Mouse (Mus musculus) forebrain, embryonic 11.5 days (tissue): ENCODE results near the gene Gpr137. TPM values are rescaled to one million over a fixed set of nuclear protein-coding genes. Genes with fewer than 3 reads are reported as not detected.
"Not testable (repeated sequence)": the region's sequence is repeated elsewhere in the genome, so short reads cannot be mapped to it uniquely, and the experiment has no call there.

Experiments used
- ATAC-seq: fragments of 200-750 bp; cut with Nextera tagmentation; replicated peaks from 2 replicates; pipeline ENCODE4 v1.8.0; 2017; ENCODE audit warnings: moderate TSS enrichment; ENCODE audit not compliant: low FRiP score
- DNase-seq: peaks from one replicate; pipeline ENCODE4 v3.0.0-alpha.2; 2017; ENCODE audit warnings: low spot score
- H3K27ac ChIP-seq: fragments of 300-500 bp; sonication (generic); 2 replicates; pipeline ENCODE4 v1.5.1; 2014; ENCODE audit warnings: low read depth, low read length
- H3K27me3 ChIP-seq: fragments of 300-500 bp; sonication (generic); 2 replicates; pipeline ENCODE4 v1.6.1; 2014; ENCODE audit warnings: mild to moderate bottlenecking, low read length, mixed read lengths; ENCODE audit not compliant: control insufficient read depth, insufficient read depth
- H3K36me3 ChIP-seq: fragments of 300-500 bp; sonication (generic); 2 replicates; pipeline ENCODE4 v1.6.1; 2014; ENCODE audit warnings: mild to moderate bottlenecking, low read length, moderate library complexity, mixed read lengths; ENCODE audit not compliant: control insufficient read depth, insufficient read depth
- H3K4me1 ChIP-seq: fragments of 300-500 bp; sonication (generic); replicated peaks from 2 replicates; pipeline ENCODE4 v1.6.1; 2014; ENCODE audit warnings: low read length, mixed read lengths; ENCODE audit not compliant: control insufficient read depth, insufficient read depth
- H3K4me2 ChIP-seq: fragments of 300-500 bp; sonication (generic); 2 replicates; pipeline ENCODE4 v1.6.1; 2014; ENCODE audit warnings: low read depth, mild to moderate bottlenecking, low read length, moderate library complexity, mixed read lengths; ENCODE audit not compliant: severe bottlenecking
- H3K4me3 ChIP-seq: fragments of 300-500 bp; sonication (generic); 2 replicates; pipeline ENCODE4 v1.5.1; 2014; ENCODE audit warnings: low read depth, low read length
- H3K9ac ChIP-seq: fragments of 300-500 bp; sonication (generic); 2 replicates; pipeline ENCODE4 v1.6.1; 2014; ENCODE audit warnings: low read length
- H3K9me3 ChIP-seq: fragments of 300-500 bp; sonication (generic); 2 replicates; pipeline ENCODE4 v1.6.1; 2016; ENCODE audit warnings: low read length, mixed read lengths; ENCODE audit not compliant: control insufficient read depth
- WGBS: fragments of 180-500 bp; shearing (Covaris S2); extraction: QIAGEN DNeasy Blood & Tissue Kit; methylation state at CpG from one replicate; pipeline ENCODE4 v1.1.7; 2014; 5-methylcytosine and 5-hydroxymethylcytosine counted together
- microRNA-seq: library from miRNA; unstranded; fragments of <30 nt; microRNA quantifications from one replicate; pipeline ENCODE4, GENCODE M21; 2016; ENCODE audit not compliant: insufficient number of aligned reads
- polyA plus RNA-seq: library from polyadenylated mRNA; unstranded; fragments of >200 nt; fragmentation: Nextera tagmentation; extraction: Ambion mirVana; gene quantifications from 2 replicates; pipeline ENCODE4 v1.2.1, GENCODE M21; 2014

Gpr137 gene
- polyA plus RNA-seq, 1 experiment from 2014 or later, result 32.7 TPM

- not testable (repeated sequence) for H3K4me2 ChIP-seq, H3K36me3 ChIP-seq, H3K4me3 ChIP-seq, H3K27ac ChIP-seq, ATAC-seq, H3K9ac ChIP-seq, H3K27me3 ChIP-seq, H3K9me3 ChIP-seq, H3K4me1 ChIP-seq
- peak; percentile 20 for DNase-seq
- WGBS, result 89% methylated on average over 18 of the region's 18 CpGs
Measured at GRCm38 (mm10) chr19:6895608-6896305, 46.5 kb downstream of the Gpr137 start.

- H3K4me2 ChIP-seq, result no peak overlapping the region
- H3K27me3 ChIP-seq, result no peaks in the 10 kb centered on the region
- no peak overlapping the region for H3K4me3 ChIP-seq
- no peak overlapping the region for H3K27ac ChIP-seq
- no peaks in the 10 kb centered on the region for H3K36me3 ChIP-seq
- 94% methylated on average over 14 of the region's 14 CpGs for WGBS
- H3K9ac ChIP-seq, result no peak overlapping the region
- DNase-seq (peak; percentile 30), ATAC-seq (no peak)
- H3K4me1 ChIP-seq, result no peaks in the 10 kb centered on the region
- no peaks in the 10 kb centered on the region for H3K9me3 ChIP-seq
Measured at GRCm38 (mm10) chr19:6893731-6894451, 48.4 kb downstream of the Gpr137 start.

- H3K9ac ChIP-seq, result no peak overlapping the region
- H3K36me3 ChIP-seq, result no peaks in the 10 kb centered on the region
- WGBS, result 79% methylated on average over 4 of the region's 4 CpGs
- H3K4me2 ChIP-seq, result no peak overlapping the region
- ATAC-seq (no peak), DNase-seq (no peak)
- H3K27ac ChIP-seq, result no peak overlapping the region
- no peaks in the 10 kb centered on the region for H3K9me3 ChIP-seq
- H3K27me3 ChIP-seq, result no peaks in the 10 kb centered on the region
- no peak overlapping the region for H3K4me3 ChIP-seq
- no peaks in the 10 kb centered on the region for H3K4me1 ChIP-seq
Measured at GRCm38 (mm10) chr19:6892512-6892911, 49.8 kb downstream of the Gpr137 start.

Small RNA genes within 50 kb of the gene (microRNA-seq; reads per million reads assigned to microRNA genes)
- gene Mir6990, result 2.5 reads per million

Other genes with a start within 250 kb of the Gpr137 start
- gene Rps6ka4, start 101.8 kb downstream of the Gpr137 start, polyA plus RNA-seq, result 6.0 and 7.2 TPM in 2 replicates
- 0.56 and 0.80 TPM in 2 replicates for gene Ccdc88b, start 84.3 kb downstream of the Gpr137 start, polyA plus RNA-seq
- gene Trmt112, start 32.8 kb downstream of the Gpr137 start, polyA plus RNA-seq, result 144 and 152 TPM in 2 replicates
- gene Prdx5, start 32.4 kb downstream of the Gpr137 start, polyA plus RNA-seq, result 105 and 106 TPM in 2 replicates
- 5.4 TPM in 2 replicates for gene Esrra, start 20.7 kb downstream of the Gpr137 start, polyA plus RNA-seq
- gene Catsperz, start 17.1 kb downstream of the Gpr137 start, polyA plus RNA-seq, result not detected in 2 replicates
- not detected in 2 replicates for gene Kcnk4, start 8.0 kb downstream of the Gpr137 start, polyA plus RNA-seq
- 56.6 and 57.0 TPM in 2 replicates for gene Bad, start 619 bp downstream of the Gpr137 start, polyA plus RNA-seq
- 305 and 329 TPM in 2 replicates for gene Ppp1r14b, start 32.5 kb upstream of the Gpr137 start, polyA plus RNA-seq
- gene Plcb3, start 34.0 kb upstream of the Gpr137 start, polyA plus RNA-seq, result 21.2 and 24.1 TPM in 2 replicates
- 65.4 and 80.7 TPM in 2 replicates for gene Fkbp2, start 38.0 kb upstream of the Gpr137 start, polyA plus RNA-seq
- gene Vegfb, start 45.2 kb upstream of the Gpr137 start, polyA plus RNA-seq, result 29.5 and 32.7 TPM in 2 replicates
- gene Dnajc4, start 50.1 kb upstream of the Gpr137 start, polyA plus RNA-seq, result 14.5 and 18.8 TPM in 2 replicates
- gene Nudt22, start 53.6 kb upstream of the Gpr137 start, polyA plus RNA-seq, result 13.5 and 14.6 TPM in 2 replicates
- gene Trpt1, start 53.7 kb upstream of the Gpr137 start, polyA plus RNA-seq, result 12.8 and 14.9 TPM in 2 replicates
- 8.0 and 8.5 TPM in 2 replicates for gene Fermt3, start 77.0 kb upstream of the Gpr137 start, polyA plus RNA-seq
- gene Stip1, start 97.5 kb upstream of the Gpr137 start, polyA plus RNA-seq, result 428 and 444 TPM in 2 replicates
- gene Macrod1, start 114.3 kb upstream of the Gpr137 start, polyA plus RNA-seq, result 3.6 and 4.0 TPM in 2 replicates
- 7.7 and 9.0 TPM in 2 replicates for gene Flrt1, start 163.2 kb upstream of the Gpr137 start, polyA plus RNA-seq